Mouse (Mus musculus): ENCODE results near the gene Ldlrad3. TPM values are rescaled to one million over a fixed set of nuclear protein-coding genes. Genes with fewer than 3 reads are reported as not detected.
A peak's percentile ranks its signal among the peaks of the same experiment; 100 is the strongest.

Ldlrad3 gene
- polyA plus RNA-seq, 1 experiment from 2014 or later = 55.8 TPM

DNA sequence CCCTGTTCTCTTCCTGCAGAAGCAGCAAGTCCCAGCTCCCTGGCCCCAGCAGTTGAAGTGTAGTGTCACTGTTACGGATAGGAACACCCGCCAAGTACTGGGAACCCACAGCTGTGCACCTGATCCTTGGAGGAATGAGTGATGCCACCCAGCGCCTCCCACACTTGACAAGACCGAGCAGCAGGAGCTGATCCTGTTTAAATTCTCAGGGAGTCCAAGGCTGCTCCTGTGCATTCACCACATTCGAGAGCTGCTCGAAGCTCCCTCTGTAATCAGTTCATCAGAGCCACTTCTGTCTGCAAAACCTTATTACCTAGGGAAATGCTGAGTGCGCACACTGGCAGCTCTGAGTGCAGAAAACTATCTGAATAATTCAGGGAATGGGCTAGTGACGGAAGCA is 225.5 kb downstream of the Ldlrad3 start:
- Histone ChIP-seq H3K36me3 (no peaks in the 10 kb centered on the region), H3K4me3 (no peak overlapping the region), H3K9me3 (replicated peaks) (no peaks in the 10 kb centered on the region), H3K27ac (replicated peaks) (no peak overlapping the region), H3K4me1 (peaks cover 63% of the 10 kb centered on the region), H3K27me3 (ENCODE audit: low read depth, poor library complexity, severe bottlenecking) (no peaks in the 10 kb centered on the region)
- 85% methylated on average over 8 of the region's 8 CpGs for WGBS
- no peak for DNase-seq (ENCODE audit: low spot score)

DNA sequence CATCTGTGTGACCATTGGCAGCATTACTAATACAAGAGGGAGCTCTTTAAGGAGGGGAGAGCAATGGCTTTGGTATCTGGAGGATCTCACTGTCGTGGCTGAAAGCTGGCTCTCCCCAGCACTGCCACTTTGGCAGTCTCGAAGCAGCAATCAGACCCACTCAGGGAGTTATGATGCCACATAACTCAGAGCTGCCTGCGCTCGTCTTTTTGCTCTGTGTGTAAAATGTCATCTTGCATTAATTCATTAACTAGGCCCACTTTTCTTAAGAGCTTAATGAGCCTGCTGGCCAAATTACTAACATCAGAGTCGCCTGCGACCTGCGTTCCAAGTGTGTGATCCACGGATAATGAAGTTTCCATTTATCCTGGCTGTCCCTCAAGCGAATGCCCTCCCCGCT is 230.1 kb downstream of the Ldlrad3 start:
- no peak for DNase-seq (ENCODE audit: low spot score)
- H3K27ac ChIP-seq (replicated peaks) = no peak overlapping the region
- WGBS = 86% methylated on average over 10 of the region's 10 CpGs

DNA sequence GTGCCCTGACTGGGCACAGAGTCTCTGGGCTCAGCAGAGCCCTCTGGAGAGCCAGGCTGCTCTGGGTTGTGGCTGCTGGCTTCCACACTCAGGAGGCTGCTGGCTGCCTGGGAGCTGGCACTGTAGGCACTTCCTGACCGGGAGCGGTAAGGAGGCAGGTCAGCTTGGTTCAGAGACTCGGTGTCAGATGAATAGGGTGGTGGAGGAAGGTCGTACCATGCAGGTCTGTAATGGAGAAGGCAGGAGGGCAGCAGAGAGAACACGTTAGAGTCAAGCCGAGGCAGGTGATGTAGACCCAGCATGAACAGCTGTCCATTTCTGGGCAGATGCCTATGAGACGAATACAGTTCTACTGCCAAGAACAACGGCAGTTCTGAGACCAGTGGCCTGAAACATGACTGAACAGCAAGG is 233.2 kb downstream of the Ldlrad3 start:
- 95% methylated on average over 8 of the region's 8 CpGs for WGBS

More for the DNA sequence above, 230.1 kb downstream of the Ldlrad3 start:
- H3K9me3 ChIP-seq (replicated peaks) = no peaks in the 10 kb centered on the region
- H3K27me3 ChIP-seq (ENCODE audit: low read depth, poor library complexity, severe bottlenecking) = no peaks in the 10 kb centered on the region
- H3K4me3 ChIP-seq = no peak overlapping the region
- peaks cover 41% of the 10 kb centered on the region for H3K36me3 ChIP-seq
- peaks cover 24% of the 10 kb centered on the region for H3K4me1 ChIP-seq

DNA sequence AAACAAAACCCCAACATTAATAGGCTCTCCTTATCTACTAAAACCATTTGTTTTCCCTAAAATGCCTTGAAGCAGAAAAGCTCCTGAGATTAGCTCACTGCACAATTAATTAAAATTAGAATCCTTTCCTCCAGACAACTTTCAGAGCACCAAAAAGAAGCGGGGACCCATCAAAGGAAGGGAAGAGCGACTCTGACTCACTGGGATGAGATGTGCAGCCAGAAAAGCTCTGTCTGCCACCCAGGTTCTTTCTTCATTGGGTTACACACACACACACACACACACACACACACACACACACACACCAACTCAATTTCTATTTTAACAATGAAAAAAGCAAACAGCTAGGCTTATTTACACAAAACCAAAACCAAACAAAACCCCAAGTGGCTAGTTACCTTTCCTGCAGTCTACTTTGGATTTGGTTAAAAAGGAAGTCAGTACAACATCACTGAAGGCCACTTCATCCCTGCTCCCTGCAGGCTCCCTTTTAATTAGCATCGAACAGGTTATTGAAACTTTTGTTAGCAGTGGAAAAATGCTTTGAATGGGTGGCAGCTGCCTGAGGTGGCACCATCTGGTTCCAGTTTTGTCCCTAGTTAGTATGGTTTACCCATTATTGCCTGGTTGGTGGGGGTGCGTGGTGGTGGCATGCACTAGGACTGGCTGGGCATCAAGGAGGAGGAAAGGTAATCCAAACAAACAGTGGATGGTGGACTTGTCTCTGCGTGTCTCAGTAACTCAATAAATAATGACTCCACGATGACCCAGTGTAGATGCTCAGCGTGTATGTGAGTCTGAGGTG is 235.3 kb downstream of the Ldlrad3 start:
- H3K4me1 ChIP-seq = peaks cover 13% of the 10 kb centered on the region
- no peak overlapping the region for H3K27ac ChIP-seq (replicated peaks)
- H3K4me3 ChIP-seq = no peak overlapping the region
- H3K9me3 ChIP-seq (replicated peaks) = no peaks in the 10 kb centered on the region
- H3K36me3 ChIP-seq = peaks cover 51% of the 10 kb centered on the region
- no peak for DNase-seq (ENCODE audit: low spot score)
- no peaks in the 10 kb centered on the region for H3K27me3 ChIP-seq (ENCODE audit: low read depth, poor library complexity, severe bottlenecking)
- 67% methylated on average over 7 of the region's 7 CpGs for WGBS

More for the DNA sequence above, 233.2 kb downstream of the Ldlrad3 start:
- Histone ChIP-seq H3K4me3 (no peak overlapping the region), H3K36me3 (peaks cover 51% of the 10 kb centered on the region), H3K4me1 (peaks cover 21% of the 10 kb centered on the region), H3K9me3 (replicated peaks) (no peaks in the 10 kb centered on the region), H3K27ac (replicated peaks) (no peak overlapping the region), H3K27me3 (ENCODE audit: low read depth, poor library complexity, severe bottlenecking) (no peaks in the 10 kb centered on the region)
- DNase-seq (ENCODE audit: low spot score) = no peak

DNA sequence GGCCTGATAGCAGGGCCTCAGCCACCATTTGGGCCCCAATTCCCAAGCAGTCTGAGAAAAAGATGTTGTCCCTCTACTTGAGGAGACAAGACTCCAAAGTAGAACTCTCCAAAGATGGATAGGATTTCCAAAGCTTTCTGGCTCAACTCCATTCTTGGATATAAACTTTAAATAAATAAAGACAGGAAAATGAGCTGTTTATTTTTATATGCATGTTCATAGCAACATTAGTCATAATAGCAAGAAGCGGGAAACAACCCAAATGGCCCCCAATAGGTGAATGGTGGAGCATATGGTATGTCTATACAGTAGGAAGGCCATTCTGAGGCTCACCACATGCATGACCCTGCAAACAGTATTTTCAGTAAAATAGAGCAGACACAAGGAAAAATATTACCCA is 251.2 kb downstream of the Ldlrad3 start:
- no peak for DNase-seq (ENCODE audit: low spot score)
- Histone ChIP-seq H3K27me3 (ENCODE audit: low read depth, poor library complexity, severe bottlenecking) (no peaks in the 10 kb centered on the region), H3K9me3 (replicated peaks) (peaks cover 4% of the 10 kb centered on the region; the same call in 1 of the 2 replicates), H3K4me3 (no peak overlapping the region), H3K27ac (replicated peaks) (no peak overlapping the region), H3K36me3 (no peaks in the 10 kb centered on the region), H3K4me1 (no peaks in the 10 kb centered on the region)
- WGBS = 93% methylated on average over 1 of the region's 1 CpGs

DNA sequence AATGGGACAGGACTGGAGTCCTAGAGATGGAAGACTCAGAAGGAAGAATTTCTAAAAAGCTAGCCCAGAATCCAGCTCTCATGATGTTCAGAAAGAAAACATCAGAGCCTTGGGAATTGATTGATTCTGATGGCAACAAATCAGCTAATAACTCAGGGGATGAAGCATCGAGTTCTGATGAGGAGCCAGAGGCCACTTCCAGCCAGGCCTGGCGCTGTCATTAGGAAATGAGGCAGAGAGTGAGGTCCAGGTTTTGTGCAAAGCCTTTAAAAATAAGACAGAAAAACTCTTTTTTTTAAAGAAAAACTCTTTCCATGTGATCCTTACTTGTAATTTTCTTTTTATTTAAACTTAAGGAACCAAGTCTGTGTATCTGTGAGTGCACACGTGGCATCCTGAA is 252.9 kb downstream of the Ldlrad3 start:
- 89% methylated on average over 3 of the region's 3 CpGs for WGBS
- H3K36me3 ChIP-seq = no peaks in the 10 kb centered on the region
- H3K27me3 ChIP-seq (ENCODE audit: low read depth, poor library complexity, severe bottlenecking) = no peaks in the 10 kb centered on the region
- no peak overlapping the region for H3K4me3 ChIP-seq
- H3K9me3 ChIP-seq (replicated peaks) = no peaks in the 10 kb centered on the region
- DNase-seq (ENCODE audit: low spot score) = no peak
- no peak overlapping the region for H3K27ac ChIP-seq (replicated peaks)
- H3K4me1 ChIP-seq = no peaks in the 10 kb centered on the region

DNA sequence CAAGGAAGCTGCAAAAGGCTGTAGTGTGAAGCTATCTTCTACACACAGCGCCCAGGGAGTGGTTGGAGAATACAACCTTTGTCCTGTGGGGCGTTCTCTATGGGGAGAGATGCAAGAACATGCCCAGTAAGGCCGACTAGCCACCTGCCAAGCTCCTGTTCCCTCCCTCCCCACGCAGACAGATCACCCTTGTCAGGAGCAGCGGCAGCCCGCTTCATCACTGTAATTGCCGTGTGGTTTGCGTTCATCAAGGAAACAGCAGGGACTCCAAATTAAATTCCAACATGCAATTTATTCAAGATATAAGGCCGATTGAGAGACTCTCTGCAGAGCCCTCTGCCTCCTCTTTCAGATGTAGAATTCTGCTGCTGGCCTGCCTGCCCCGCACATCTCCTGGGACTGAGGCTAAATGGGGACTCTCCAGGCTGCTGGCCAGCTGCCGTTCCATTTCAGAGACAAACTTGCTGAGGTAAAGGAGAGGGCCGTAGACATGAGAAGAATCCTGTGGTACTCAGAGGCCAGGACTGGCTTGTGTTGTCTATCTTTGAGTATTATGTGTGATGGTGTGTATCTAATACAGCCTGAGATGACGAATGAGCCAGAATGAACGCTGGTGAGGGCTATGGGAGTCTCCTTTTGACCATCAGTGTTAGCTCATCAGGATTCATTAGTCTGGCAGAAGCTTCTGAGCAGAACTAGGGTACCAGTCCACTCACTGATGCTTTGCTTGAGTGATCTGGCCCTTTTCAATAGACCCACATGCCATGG is 253.8 kb downstream of the Ldlrad3 start:
- H3K4me3 ChIP-seq = no peak overlapping the region
- DNase-seq (ENCODE audit: low spot score) = no peak
- no peaks in the 10 kb centered on the region for H3K9me3 ChIP-seq (replicated peaks)
- 85% methylated on average over 14 of the region's 14 CpGs for WGBS
- H3K36me3 ChIP-seq = no peaks in the 10 kb centered on the region
- no peaks in the 10 kb centered on the region for H3K4me1 ChIP-seq
- no peak overlapping the region for H3K27ac ChIP-seq (replicated peaks)
- H3K27me3 ChIP-seq (ENCODE audit: low read depth, poor library complexity, severe bottlenecking) = no peaks in the 10 kb centered on the region

DNA sequence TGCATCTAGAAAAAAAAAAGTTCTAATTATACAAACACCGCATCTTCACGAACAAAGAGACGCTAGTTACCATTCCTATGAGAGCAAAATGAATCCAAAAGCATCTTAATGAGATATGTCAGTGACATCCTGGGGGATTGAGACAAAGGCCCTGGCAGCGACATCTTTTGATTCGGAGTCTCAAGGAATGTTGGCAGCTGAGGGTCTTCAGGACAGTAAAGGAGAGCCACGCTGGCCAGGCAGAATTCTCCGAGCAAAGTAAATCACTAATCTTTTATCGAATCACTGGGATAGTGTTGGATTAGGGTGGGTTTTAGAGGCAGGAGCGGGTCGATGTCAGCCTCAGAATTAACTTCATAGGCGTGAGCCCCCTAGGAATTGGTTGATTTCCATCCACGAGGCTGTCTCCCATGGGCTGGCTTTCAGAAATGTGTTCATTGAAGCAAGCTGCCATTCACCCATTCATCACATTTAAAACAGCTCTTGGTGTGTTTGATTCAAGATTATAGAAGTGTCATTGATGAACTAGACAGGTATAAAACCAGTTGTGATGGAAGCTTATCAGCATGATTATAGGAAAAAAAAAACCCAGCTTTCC is 260.5 kb downstream of the Ldlrad3 start:
- DNase-seq (ENCODE audit: low spot score) = no peak

DNA sequence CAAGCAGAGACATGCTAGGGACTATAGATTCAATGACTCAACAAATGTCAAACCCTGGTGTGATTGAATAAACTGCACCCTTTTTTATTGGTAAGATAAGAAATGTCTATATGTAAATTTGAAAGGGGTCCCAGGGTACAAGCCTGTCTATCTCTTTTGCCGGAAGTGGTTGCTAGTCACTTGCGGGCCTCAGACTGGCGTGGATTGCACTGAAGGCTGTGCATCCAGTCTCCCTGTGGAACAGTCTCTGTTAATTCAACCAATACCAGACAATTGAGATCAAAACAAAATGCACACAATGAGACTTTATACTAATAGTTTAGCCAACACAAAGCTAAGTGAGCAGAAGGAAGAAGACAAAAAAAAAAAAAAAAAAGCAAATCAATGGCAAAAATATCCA is 261.0 kb downstream of the Ldlrad3 start:
- 86% methylated on average over 3 of the region's 3 CpGs for WGBS
- Histone ChIP-seq H3K9me3 (replicated peaks) (no peaks in the 10 kb centered on the region), H3K4me1 (peaks cover 15% of the 10 kb centered on the region), H3K27me3 (ENCODE audit: low read depth, poor library complexity, severe bottlenecking) (no peaks in the 10 kb centered on the region), H3K27ac (replicated peaks) (no peak overlapping the region), H3K4me3 (no peak overlapping the region), H3K36me3 (no peaks in the 10 kb centered on the region)
- DNase-seq (ENCODE audit: low spot score) = no peak

More for the DNA sequence above, 260.5 kb downstream of the Ldlrad3 start:
- Histone ChIP-seq H3K36me3 (no peaks in the 10 kb centered on the region), H3K4me1 (peaks cover 11% of the 10 kb centered on the region), H3K9me3 (replicated peaks) (no peaks in the 10 kb centered on the region), H3K27ac (replicated peaks) (no peak overlapping the region), H3K4me3 (no peak overlapping the region), H3K27me3 (ENCODE audit: low read depth, poor library complexity, severe bottlenecking) (no peaks in the 10 kb centered on the region)
- 68% methylated on average over 12 of the region's 12 CpGs for WGBS

DNA sequence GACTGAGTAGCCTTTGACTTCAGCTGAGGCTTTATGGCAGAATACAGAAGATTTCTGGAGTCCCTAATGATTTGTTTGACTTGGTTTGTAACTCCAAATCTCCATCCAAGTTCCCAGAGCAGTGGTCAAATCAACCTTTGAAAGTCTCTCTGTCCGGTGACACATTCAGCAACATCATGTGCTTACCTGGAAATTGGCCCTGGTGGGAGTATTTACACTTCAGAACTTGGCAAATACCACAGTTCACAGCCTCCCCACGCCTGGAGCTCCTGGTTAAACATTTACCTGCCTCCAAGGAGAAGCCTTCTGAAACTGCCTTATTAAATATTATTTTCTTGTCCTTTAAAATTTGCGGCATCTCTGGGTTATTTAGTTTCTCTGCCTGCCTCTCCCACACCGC is 263.0 kb downstream of the Ldlrad3 start:
- no peaks in the 10 kb centered on the region for H3K27me3 ChIP-seq (ENCODE audit: low read depth, poor library complexity, severe bottlenecking)
- 90% methylated on average over 4 of the region's 4 CpGs for WGBS
- peaks cover 22% of the 10 kb centered on the region for H3K4me1 ChIP-seq

DNA sequence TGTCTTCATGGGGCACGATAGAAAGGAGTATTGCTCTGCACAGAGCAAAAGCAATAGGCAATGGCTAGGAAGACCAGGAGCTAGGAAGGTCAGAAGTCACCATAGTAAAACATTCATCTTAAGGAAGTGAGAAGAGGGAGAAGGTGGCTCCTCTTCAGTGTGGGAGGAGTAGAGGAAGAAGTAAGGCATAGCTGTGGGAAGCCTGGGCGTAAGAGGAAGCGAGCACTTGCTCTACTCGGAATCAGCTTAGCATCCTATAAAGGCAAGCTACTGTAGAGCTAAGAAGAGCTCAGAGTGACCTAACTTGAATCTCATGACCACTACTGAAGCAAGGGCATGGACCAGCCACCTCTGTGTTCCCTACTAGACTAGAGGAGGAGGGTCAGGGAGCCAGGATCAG is 263.9 kb downstream of the Ldlrad3 start:
- DNase-seq (ENCODE audit: low spot score) = no peak
- H3K27ac ChIP-seq (replicated peaks) = no peak overlapping the region
- 87% methylated on average over 4 of the region's 4 CpGs for WGBS
- no peaks in the 10 kb centered on the region for H3K27me3 ChIP-seq (ENCODE audit: low read depth, poor library complexity, severe bottlenecking)
- H3K4me3 ChIP-seq = no peak overlapping the region
- H3K4me1 ChIP-seq = peaks cover 22% of the 10 kb centered on the region
- H3K36me3 ChIP-seq = no peaks in the 10 kb centered on the region
- no peaks in the 10 kb centered on the region for H3K9me3 ChIP-seq (replicated peaks)

More for the DNA sequence above, 263.0 kb downstream of the Ldlrad3 start:
- DNase-seq (ENCODE audit: low spot score) = no peak
- Histone ChIP-seq H3K36me3 (no peaks in the 10 kb centered on the region), H3K4me3 (no peak overlapping the region), H3K9me3 (replicated peaks) (no peaks in the 10 kb centered on the region), H3K27ac (replicated peaks) (no peak overlapping the region)

DNA sequence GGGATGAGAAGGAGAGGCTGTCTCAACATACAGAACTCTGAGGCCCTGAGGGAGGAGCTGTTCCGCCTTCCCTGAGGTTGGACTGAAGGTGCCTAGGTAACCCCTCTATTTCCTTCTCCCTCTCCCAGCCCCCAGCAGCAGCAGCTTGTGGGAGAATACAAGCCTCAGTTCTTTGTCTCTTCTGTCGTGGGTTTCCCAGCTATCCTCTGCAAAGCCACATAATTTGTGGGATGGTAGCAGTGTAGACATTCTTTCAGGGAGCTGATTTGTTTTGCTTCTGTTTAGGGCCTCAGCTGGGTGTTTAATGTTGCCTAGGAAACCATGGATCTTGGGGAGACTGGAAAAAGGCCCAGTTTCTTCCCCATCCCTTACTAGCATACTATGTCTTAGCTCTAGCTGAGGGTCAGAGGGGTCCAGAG is 266.0 kb downstream of the Ldlrad3 start:
- Histone ChIP-seq H3K27me3 (ENCODE audit: low read depth, poor library complexity, severe bottlenecking) (no peaks in the 10 kb centered on the region), H3K27ac (replicated peaks) (peak overlapping the region; percentile 65), H3K9me3 (replicated peaks) (no peaks in the 10 kb centered on the region), H3K4me1 (peaks cover 14% of the 10 kb centered on the region), H3K36me3 (no peaks in the 10 kb centered on the region), H3K4me3 (no peak overlapping the region)
- WGBS = 34% methylated on average over 2 of the region's 2 CpGs
- no peak for DNase-seq (ENCODE audit: low spot score)

DNA sequence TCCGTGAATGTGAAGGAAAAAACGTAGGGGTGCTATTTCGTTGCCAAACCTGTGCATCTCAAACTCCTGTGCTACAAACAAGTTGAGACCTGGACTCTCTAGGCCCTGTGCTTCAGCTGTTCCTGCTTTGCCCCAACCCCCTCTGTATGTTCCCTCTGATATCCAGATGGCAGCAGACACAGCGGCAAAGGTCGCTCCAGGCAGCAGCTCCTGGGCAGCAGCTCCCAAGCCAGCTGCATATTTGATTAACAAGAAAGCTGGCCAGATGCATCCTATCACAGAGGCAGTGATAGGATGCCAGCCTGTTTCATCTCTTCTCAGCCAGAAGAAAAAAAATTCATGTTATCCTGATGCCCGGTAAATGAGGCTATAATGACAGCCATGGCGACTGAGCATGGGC is 267.7 kb downstream of the Ldlrad3 start:
- H3K9me3 ChIP-seq (replicated peaks) = no peaks in the 10 kb centered on the region
- DNase-seq (ENCODE audit: low spot score) = no peak
- WGBS = 91% methylated on average over 7 of the region's 7 CpGs
- H3K36me3 ChIP-seq = no peaks in the 10 kb centered on the region
- H3K4me3 ChIP-seq = no peak overlapping the region
- H3K27ac ChIP-seq (replicated peaks) = no peak overlapping the region
- peaks cover 10% of the 10 kb centered on the region for H3K4me1 ChIP-seq
- no peaks in the 10 kb centered on the region for H3K27me3 ChIP-seq (ENCODE audit: low read depth, poor library complexity, severe bottlenecking)

All from midbrain, embryonic 10.5 days (tissue).